Mouse (Mus musculus) limb, embryonic 14.5 days (tissue): Measurements from ENCODE around the gene Ift52. TPM values are rescaled to one million over a fixed set of nuclear protein-coding genes. Genes with fewer than 3 reads are reported as not detected.
"Not testable (repeated sequence)": the region's sequence is repeated elsewhere in the genome, so short reads cannot be mapped to it uniquely, and the experiment has no call there.

Experiments used
- ATAC-seq: fragments of 200-750 bp; cut with Nextera tagmentation; 2 replicates; pipeline ENCODE4 v1.8.0; 2017; ENCODE audit warnings: low read depth, moderate number of reproducible peaks, moderate TSS enrichment; ENCODE audit not compliant: low FRiP score
- DNase-seq: peaks from one replicate; pipeline ENCODE4 v3.0.0-alpha.2; 2015; ENCODE audit warnings: low spot score
- H3K27ac ChIP-seq: fragments of 300-500 bp; sonication (generic); replicated peaks from 2 replicates; pipeline ENCODE4 v1.5.1; 2014; ENCODE audit warnings: low read depth, mild to moderate bottlenecking, low read length, moderate library complexity, mixed read lengths
- H3K27me3 ChIP-seq: fragments of 300-500 bp; sonication (generic); 2 replicates; pipeline ENCODE4 v1.6.1; 2014; ENCODE audit warnings: low read length, mixed read lengths; ENCODE audit not compliant: control insufficient read depth, insufficient read depth
- H3K36me3 ChIP-seq: fragments of 300-500 bp; sonication (generic); 2 replicates; pipeline ENCODE4 v1.6.1; 2014; ENCODE audit warnings: mild to moderate bottlenecking, low read length, moderate library complexity, mixed read lengths; ENCODE audit not compliant: control insufficient read depth, insufficient read depth
- H3K4me1 ChIP-seq: fragments of 300-500 bp; sonication (generic); 2 replicates; pipeline ENCODE4 v1.6.1; 2014; ENCODE audit warnings: antibody characterized with exemption, low read length, mixed read lengths; ENCODE audit not compliant: control insufficient read depth, insufficient read depth
- H3K4me2 ChIP-seq: fragments of 300-500 bp; sonication (generic); replicated peaks from 2 replicates; pipeline ENCODE4 v1.6.1; 2014; ENCODE audit warnings: low read depth, mild to moderate bottlenecking, low read length, moderate library complexity; ENCODE audit not compliant: severe bottlenecking
- H3K4me3 ChIP-seq: fragments of 300-500 bp; sonication (generic); replicated peaks from 2 replicates; pipeline ENCODE4 v1.5.1; 2014; ENCODE audit warnings: low read length
- H3K9ac ChIP-seq: fragments of 300-500 bp; sonication (generic); 2 replicates; pipeline ENCODE4 v1.6.1; 2014; ENCODE audit warnings: mild to moderate bottlenecking, low read depth, low read length, moderate library complexity; ENCODE audit not compliant: severe bottlenecking
- H3K9me3 ChIP-seq: fragments of 300-500 bp; sonication (generic); 2 replicates; pipeline ENCODE4 v1.6.1; 2016; ENCODE audit warnings: low read length; ENCODE audit not compliant: control insufficient read depth
- POLR2A ChIP-seq: fragments of 200-500 bp; IDR thresholded peaks from 2 replicates; pipeline ENCODE4 v1.8.0; 2012; ENCODE audit warnings: inconsistent platforms, mild to moderate bottlenecking, moderate library complexity, borderline replicate concordance; ENCODE audit not compliant: insufficient read depth, insufficient read length; ENCODE audit errors: extremely low read depth
- WGBS: fragments of 180-500 bp; shearing (Covaris S2); extraction: QIAGEN DNeasy Blood & Tissue Kit; methylation state at CpG from one replicate; pipeline ENCODE4 v1.1.7; 2014; 5-methylcytosine and 5-hydroxymethylcytosine counted together
- polyA plus RNA-seq, 2 experiments: library from polyadenylated mRNA; depleted of rRNA in 1 of 2; stranded (reverse) in 1 of 2; unstranded in 1 of 2; fragments of >200 nt; fragmentation: Nextera tagmentation in 1 of 2; extraction: Ambion mirVana in 1 of 2; gene quantifications; 2 replicates each; pipeline versions ENCODE4 v1.2.1 to v1.2.3; 2012 to 2014

Gene Ift52
- polyA plus RNA-seq, 2 experiments, result 39.7 to 45.8 TPM

DNA sequence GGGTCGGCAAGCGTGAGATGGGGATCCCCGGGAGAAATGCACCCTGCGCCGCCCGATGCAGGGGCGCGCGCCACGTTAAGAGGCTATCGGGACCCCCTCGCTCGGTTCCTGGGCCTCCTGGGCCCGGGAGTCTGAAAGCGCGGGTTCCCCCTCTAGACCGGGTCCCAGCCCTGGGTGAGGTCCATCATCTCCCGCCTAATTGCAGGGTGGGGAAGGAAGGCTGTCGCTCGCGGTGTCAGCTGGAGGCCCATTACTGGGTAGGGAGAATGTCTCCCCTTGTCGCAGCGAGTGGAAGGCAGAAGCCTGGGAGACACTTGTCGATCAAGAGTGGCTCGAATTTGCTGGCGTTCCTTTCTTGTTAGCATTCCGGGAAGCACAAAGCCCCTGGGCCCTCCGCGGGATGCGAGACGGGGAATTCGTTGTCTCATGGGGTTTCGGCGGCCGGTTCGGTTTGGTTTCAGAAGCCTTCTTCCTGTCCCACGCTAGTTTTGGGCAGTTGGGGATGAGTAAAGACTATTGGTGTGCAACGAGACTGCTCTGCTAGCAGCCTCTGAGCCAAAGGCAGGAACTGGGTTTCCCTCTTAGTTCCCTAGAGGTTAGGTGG is 37.8 kb downstream of the Ift52 start:
- Histone ChIP-seq H3K4me3 (peak overlapping the region; percentile 68), H3K27me3 (no peaks in the 10 kb centered on the region), H3K4me2 (peak overlapping the region; percentile 99), H3K9ac (peak overlapping the region; percentile 68), H3K27ac (0 out of 2 replicates have a peak overlapping the region, but pooled peaks have one; percentile 19), H3K9me3 (no peaks in the 10 kb centered on the region), H3K36me3 (0 out of 2 replicates have a peak, but pooled peaks cover 4% of the 10 kb centered on the region), H3K4me1 (peaks cover 10% of the 10 kb centered on the region; the same call in 1 of the 2 replicates)
- ATAC-seq, result no peak
- DNase-seq, result no peak
- under 1% methylated on average over 35 of the region's 38 CpGs for WGBS
- TF ChIP-seq POLR2A, result no peak

GRCm38 (mm10) chr2:163055715-163056114 is 38.6 kb downstream of the Ift52 start:
- TF ChIP-seq POLR2A, result no peak
- Histone ChIP-seq H3K4me1 (peaks cover 10% of the 10 kb centered on the region; the same call in 1 of the 2 replicates), H3K4me2 (peak overlapping the region; percentile 99), H3K27ac (no peak overlapping the region), H3K9me3 (no peaks in the 10 kb centered on the region), H3K27me3 (no peaks in the 10 kb centered on the region), H3K4me3 (peak overlapping the region; percentile 68), H3K36me3 (0 out of 2 replicates have a peak, but pooled peaks cover under 1% of the 10 kb centered on the region), H3K9ac (peak overlapping the region; percentile 68)
- ATAC-seq, result no peak
- no peak for DNase-seq
- WGBS, result 34% methylated on average over 5 of the region's 5 CpGs

- ATAC-seq (no peak), DNase-seq (no peak)
- TF ChIP-seq POLR2A, result no peak
- no peak overlapping the region for H3K27ac ChIP-seq
- H3K36me3 ChIP-seq, result no peaks in the 10 kb centered on the region
- no peaks in the 10 kb centered on the region for H3K27me3 ChIP-seq
- WGBS, result 91% methylated on average over 9 of the region's 9 CpGs
- H3K4me3 ChIP-seq, result no peak overlapping the region
- no peaks in the 10 kb centered on the region for H3K9me3 ChIP-seq
- peaks cover 10% of the 10 kb centered on the region; the same call in 1 of the 2 replicates for H3K4me1 ChIP-seq
- H3K4me2 ChIP-seq, result no peak overlapping the region
- no peak overlapping the region for H3K9ac ChIP-seq
Observed at GRCm38 (mm10) chr2:163056584-163056983, 39.4 kb downstream of the Ift52 start.

DNA sequence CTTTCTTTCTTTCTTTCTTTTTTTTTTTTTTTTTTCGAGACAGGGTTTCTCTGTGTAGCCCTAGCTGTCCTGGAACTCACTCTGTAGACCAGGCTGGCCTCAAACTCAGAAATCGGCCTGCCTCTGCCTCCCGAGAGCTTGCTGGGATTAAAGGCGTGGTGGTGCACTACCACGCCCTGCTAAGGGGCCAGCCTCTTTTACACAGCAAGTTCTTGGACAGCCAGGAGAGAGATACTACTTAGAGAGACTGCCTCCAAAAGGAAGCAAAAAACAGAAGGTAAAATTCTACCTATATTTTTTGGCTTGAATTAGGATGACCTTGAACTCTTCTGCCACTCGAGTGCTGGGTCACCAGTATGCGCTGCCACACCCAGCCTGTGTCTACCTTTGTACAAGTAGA is 41.8 kb downstream of the Ift52 start:
- not testable (repeated sequence) for H3K4me3 ChIP-seq, DNase-seq, H3K4me2 ChIP-seq, H3K27me3 ChIP-seq, H3K9ac ChIP-seq, H3K36me3 ChIP-seq, H3K4me1 ChIP-seq, ATAC-seq, H3K27ac ChIP-seq, H3K9me3 ChIP-seq
- 92% methylated on average over 6 of the region's 7 CpGs for WGBS

GRCm38 (mm10) chr2:163060630-163061029 is 43.5 kb downstream of the Ift52 start:
- H3K4me3 ChIP-seq, result no peak overlapping the region
- 81% methylated on average over 6 of the region's 6 CpGs for WGBS
- DNase-seq, result no peak

More at GRCm38 (mm10) chr2:163060630-163061029, 43.5 kb downstream of the Ift52 start:
- Histone ChIP-seq H3K27me3 (no peaks in the 10 kb centered on the region), H3K4me1 (peaks cover under 1% of the 10 kb centered on the region; the same call in 1 of the 2 replicates), H3K36me3 (peaks cover 16% of the 10 kb centered on the region; the same call in 1 of the 2 replicates), H3K27ac (no peak overlapping the region), H3K9me3 (no peaks in the 10 kb centered on the region), H3K9ac (no peak overlapping the region), H3K4me2 (no peak overlapping the region)
- no peak for TF ChIP-seq POLR2A
- ATAC-seq, result no peak
